Mouse (Mus musculus) intestine, embryonic 15.5 days (tissue): ENCODE data around the gene Adgrl3. TPM values are rescaled to one million over a fixed set of nuclear protein-coding genes. Genes with fewer than 3 reads are reported as not detected.

Experiments
- ATAC-seq: fragments of 200-750 bp; cut with Nextera tagmentation; 2 replicates; pipeline ENCODE4 v1.8.0; 2017; ENCODE audit warnings: moderate TSS enrichment, moderate library complexity
- H3K27ac ChIP-seq: fragments of 300-500 bp; sonication (generic); 2 replicates; pipeline ENCODE4 v1.5.1; 2015; ENCODE audit warnings: mild to moderate bottlenecking, inconsistent platforms
- H3K27me3 ChIP-seq: fragments of 300-500 bp; sonication (generic); replicated peaks from 2 replicates; pipeline ENCODE4 v1.6.1; 2015; ENCODE audit warnings: inconsistent platforms
- H3K36me3 ChIP-seq: fragments of 300-500 bp; sonication (generic); 2 replicates; pipeline ENCODE4 v1.6.1; 2015; ENCODE audit warnings: inconsistent platforms
- H3K4me1 ChIP-seq: fragments of 300-500 bp; sonication (generic); replicated peaks from 2 replicates; pipeline ENCODE4 v1.6.1; 2015; ENCODE audit warnings: inconsistent platforms
- H3K4me2 ChIP-seq: fragments of 300-500 bp; sonication (generic); replicated peaks from 2 replicates; pipeline ENCODE4 v1.6.1; 2015; ENCODE audit warnings: mild to moderate bottlenecking, inconsistent platforms
- H3K4me3 ChIP-seq: fragments of 300-500 bp; sonication (generic); replicated peaks from 2 replicates; pipeline ENCODE4 v1.5.1; 2015; ENCODE audit warnings: inconsistent platforms
- H3K9ac ChIP-seq: fragments of 300-500 bp; sonication (generic); 2 replicates; pipeline ENCODE4 v1.6.1; 2015; ENCODE audit warnings: inconsistent platforms
- H3K9me3 ChIP-seq: fragments of 300-500 bp; sonication (generic); 2 replicates; pipeline ENCODE4 v1.6.1; 2016; ENCODE audit warnings: inconsistent platforms
- WGBS: fragments of 180-500 bp; shearing (Covaris S2); methylation state at CpG from one replicate; pipeline ENCODE4 v1.1.7; 2015; 5-methylcytosine and 5-hydroxymethylcytosine counted together
- polyA plus RNA-seq: library from polyadenylated mRNA; unstranded; fragments of >200 nt; fragmentation: Nextera tagmentation; extraction: Ambion mirVana; gene quantifications from 2 replicates; pipeline ENCODE4 v1.2.1, GENCODE M21; 2015

Adgrl3 gene
- 9.5 and 10.9 TPM in 2 replicates for polyA plus RNA-seq

GRCm38 (mm10) chr5:81019590-81020254 is at the start of gene Adgrl3:
Gene Adgrl3 (plus strand): TSS chr5:81020138.
- Histone ChIP-seq H3K4me2 (peak within 1 kb of the TSS; percentile 79), H3K9ac (peak within 1 kb of the TSS; percentile 54), H3K4me1 (peaks cover 11% of the 10 kb centered on the region), H3K27ac (peak within 1 kb of the TSS; percentile 79), H3K4me3 (peak within 1 kb of the TSS; percentile 58), H3K27me3 (peaks cover 9% of the 10 kb centered on the region), H3K9me3 (no peaks in the 10 kb centered on the region), H3K36me3 (no peaks in the 10 kb centered on the region)
- 0% methylated on average over 54 of the region's 70 CpGs for WGBS
- peak; percentile 87 for ATAC-seq

- Histone ChIP-seq H3K4me3 (peak overlapping the region; percentile 58), H3K4me2 (peak overlapping the region; percentile 79), H3K27ac (no peak overlapping the region), H3K27me3 (peaks cover 7% of the 10 kb centered on the region), H3K4me1 (peaks cover 11% of the 10 kb centered on the region), H3K9me3 (no peaks in the 10 kb centered on the region), H3K36me3 (no peaks in the 10 kb centered on the region), H3K9ac (no peak overlapping the region; the same call in 1 of the 2 replicates)
- 10% methylated on average over 3 of the region's 3 CpGs for WGBS
- ATAC-seq: no peak
Measured at GRCm38 (mm10) chr5:81019166-81019565, 772 bp upstream of the Adgrl3 start.

- under 1% methylated on average over 65 of the region's 67 CpGs for WGBS
- peak; percentile 61 for ATAC-seq
Measured at GRCm38 (mm10) chr5:81020281-81021005, 505 bp downstream of the Adgrl3 start.

GRCm38 (mm10) chr5:81021006-81021320 is 1.0 kb downstream of the Adgrl3 start:
- peak overlapping the region; percentile 79 for H3K4me2 ChIP-seq
- no peaks in the 10 kb centered on the region for H3K9me3 ChIP-seq
- H3K4me1 ChIP-seq: peaks cover 11% of the 10 kb centered on the region
- H3K27ac ChIP-seq: peak overlapping the region; percentile 79; the same call in 1 of the 2 replicates
- H3K9ac ChIP-seq: peak overlapping the region; percentile 54
- peak overlapping the region; percentile 58 for H3K4me3 ChIP-seq
- H3K36me3 ChIP-seq: no peaks in the 10 kb centered on the region
- 0% methylated on average over 6 of the region's 6 CpGs for WGBS
- H3K27me3 ChIP-seq: peaks cover 10% of the 10 kb centered on the region
- no peak; the same call in 1 of the 2 replicates for ATAC-seq

More at GRCm38 (mm10) chr5:81020281-81021005, 505 bp downstream of the Adgrl3 start:
- H3K27me3 ChIP-seq: peaks cover 10% of the 10 kb centered on the region
- H3K27ac ChIP-seq: peak overlapping the region; percentile 79
- H3K4me1 ChIP-seq: peaks cover 11% of the 10 kb centered on the region
- H3K9ac ChIP-seq: peak overlapping the region; percentile 54
- H3K9me3 ChIP-seq: no peaks in the 10 kb centered on the region
- peak overlapping the region; percentile 79 for H3K4me2 ChIP-seq
- peak overlapping the region; percentile 58 for H3K4me3 ChIP-seq
- H3K36me3 ChIP-seq: no peaks in the 10 kb centered on the region

GRCm38 (mm10) chr5:81021331-81021863 is 1.5 kb downstream of the Adgrl3 start:
- peak overlapping the region; percentile 58 for H3K4me3 ChIP-seq
- peak overlapping the region; percentile 46 for H3K9ac ChIP-seq
- WGBS: under 1% methylated on average over 39 of the region's 39 CpGs
- peaks cover 11% of the 10 kb centered on the region for H3K4me1 ChIP-seq
- no peaks in the 10 kb centered on the region for H3K9me3 ChIP-seq
- 0 out of 2 replicates have a peak overlapping the region, but pooled peaks have one; percentile 79 for H3K27ac ChIP-seq
- no peaks in the 10 kb centered on the region for H3K36me3 ChIP-seq
- H3K4me2 ChIP-seq: peak overlapping the region; percentile 79
- H3K27me3 ChIP-seq: peaks cover 10% of the 10 kb centered on the region
- ATAC-seq: 0 out of 2 replicates have a peak, but pooled peaks have one; percentile 5

GRCm38 (mm10) chr5:81021864-81022305 is 1.9 kb downstream of the Adgrl3 start:
- 0 out of 2 replicates have a peak, but pooled peaks have one; percentile 13 for ATAC-seq
- Histone ChIP-seq H3K36me3 (no peaks in the 10 kb centered on the region), H3K4me3 (peak overlapping the region; percentile 58), H3K4me1 (peaks cover 11% of the 10 kb centered on the region), H3K27me3 (peaks cover 10% of the 10 kb centered on the region), H3K27ac (no peak overlapping the region), H3K9ac (peak overlapping the region; percentile 46), H3K4me2 (peak overlapping the region; percentile 79), H3K9me3 (no peaks in the 10 kb centered on the region)
- WGBS: under 1% methylated on average over 21 of the region's 21 CpGs

GRCm38 (mm10) chr5:81022306-81023071 is 2.6 kb downstream of the Adgrl3 start:
- Histone ChIP-seq H3K36me3 (no peaks in the 10 kb centered on the region), H3K9ac (peak overlapping the region; percentile 46)
- no peak for ATAC-seq

GRCm38 (mm10) chr5:81023923-81024715 is 4.2 kb downstream of the Adgrl3 start:
- no peak overlapping the region for H3K4me3 ChIP-seq
- 37% methylated on average over 17 of the region's 17 CpGs for WGBS
- no peak overlapping the region for H3K27ac ChIP-seq
- no peak overlapping the region for H3K9ac ChIP-seq
- peaks cover 11% of the 10 kb centered on the region for H3K4me1 ChIP-seq
- H3K9me3 ChIP-seq: no peaks in the 10 kb centered on the region
- no peak for ATAC-seq
- no peaks in the 10 kb centered on the region for H3K36me3 ChIP-seq
- peaks cover 10% of the 10 kb centered on the region for H3K27me3 ChIP-seq
- H3K4me2 ChIP-seq: peak overlapping the region; percentile 17; the same call in 1 of the 2 replicates

More at GRCm38 (mm10) chr5:81022306-81023071, 2.6 kb downstream of the Adgrl3 start:
- H3K4me1 ChIP-seq: peaks cover 11% of the 10 kb centered on the region
- H3K9me3 ChIP-seq: no peaks in the 10 kb centered on the region
- H3K27me3 ChIP-seq: peaks cover 10% of the 10 kb centered on the region
- H3K27ac ChIP-seq: no peak overlapping the region
- 1% methylated on average over 24 of the region's 24 CpGs for WGBS
- peak overlapping the region; percentile 79 for H3K4me2 ChIP-seq
- H3K4me3 ChIP-seq: peak overlapping the region; percentile 58

- 57% methylated on average over 2 of the region's 2 CpGs for whole genome bisulfite sequencing
- Histone ChIP-seq H3K4me2 (no peak overlapping the region), H3K36me3 (no peaks in the 10 kb centered on the region), H3K4me1 (no peaks in the 10 kb centered on the region), H3K4me3 (no peak overlapping the region), H3K9ac (no peak overlapping the region), H3K9me3 (no peaks in the 10 kb centered on the region), H3K27ac (no peak overlapping the region), H3K27me3 (peaks cover 3% of the 10 kb centered on the region; the same call in 1 of the 2 replicates)
- ATAC-seq: no peak
Measured at GRCm38 (mm10) chr5:81028875-81029274, 8.9 kb downstream of the Adgrl3 start.

- no peak for ATAC-seq
- H3K4me2 ChIP-seq: no peak overlapping the region
- H3K9ac ChIP-seq: no peak overlapping the region
- H3K9me3 ChIP-seq: no peaks in the 10 kb centered on the region
- H3K36me3 ChIP-seq: no peaks in the 10 kb centered on the region
- no peak overlapping the region for H3K4me3 ChIP-seq
- H3K27ac ChIP-seq: no peak overlapping the region
- no peaks in the 10 kb centered on the region for H3K4me1 ChIP-seq
- H3K27me3 ChIP-seq: no peaks in the 10 kb centered on the region
Measured at GRCm38 (mm10) chr5:81037091-81037490, 17.2 kb downstream of the Adgrl3 start.

GRCm38 (mm10) chr5:81043875-81044274 is 23.9 kb downstream of the Adgrl3 start:
- Histone ChIP-seq H3K4me2 (no peak overlapping the region), H3K4me3 (no peak overlapping the region), H3K9me3 (no peaks in the 10 kb centered on the region), H3K4me1 (no peaks in the 10 kb centered on the region), H3K9ac (no peak overlapping the region), H3K27me3 (no peaks in the 10 kb centered on the region), H3K36me3 (no peaks in the 10 kb centered on the region), H3K27ac (no peak overlapping the region)
- ATAC-seq: no peak
